Mouse (Mus musculus) megakaryocyte, adult 5-6 weeks (primary cell): Measurements from ENCODE around the gene Sufu. TPM values are rescaled to one million over a fixed set of nuclear protein-coding genes. Genes with fewer than 3 reads are reported as not detected.
A peak's percentile ranks its signal among the peaks of the same experiment; 100 is the strongest.

ENCODE experiments used
- ATAC-seq: 2 replicates; pipeline ENCODE4 v1.8.0; 2016; ENCODE audit warnings: mild to moderate bottlenecking, inconsistent platforms; ENCODE audit not compliant: poor library complexity, severe bottlenecking
- total RNA-seq, 2 experiments: library from RNA; stranded (forward) in 1 of 2; stranded (reverse) in 1 of 2; fragments of 153-499, 151-499 nt in 1 of 2; fragments of 221-1000, 200-1000 nt in 1 of 2; gene quantifications; 2 replicates each; pipeline versions ENCODE4 v1.2.3 to v1.2.4; 2015 to 2017

Sufu gene
- total RNA-seq, 2 experiments from 2014 or later, result 3.0 to 6.9 TPM

- no peak for ATAC-seq
These were observed 63.2 kb downstream of the Sufu start for GRCm38 (mm10) chr19:46459889-46460288.

DNA sequence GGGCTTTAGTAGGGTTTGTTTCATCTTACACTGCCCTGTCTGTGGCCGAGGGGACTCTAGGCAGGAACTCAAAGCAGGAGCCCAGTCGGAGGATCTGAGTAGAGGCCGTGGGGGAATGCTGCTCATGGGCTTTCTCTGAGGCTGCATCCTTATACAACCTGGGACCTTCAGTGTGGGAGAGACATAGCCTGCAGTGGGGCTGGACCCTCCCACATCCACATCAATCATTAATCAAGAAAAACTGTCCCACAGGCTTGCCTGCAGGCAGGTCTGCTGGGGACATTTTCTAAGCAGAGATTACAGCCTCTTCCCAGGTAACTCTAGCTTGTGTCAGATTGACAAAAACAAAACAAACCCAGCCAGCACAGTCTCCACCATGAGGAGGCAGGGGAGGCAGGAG lies 65.9 kb downstream of the Sufu start:
- ATAC-seq, result no peak

- no peak for ATAC-seq
These were observed 66.8 kb downstream of the Sufu start for GRCm38 (mm10) chr19:46463446-46463845.

GRCm38 (mm10) chr19:46466160-46466559 lies 69.5 kb downstream of the Sufu start:
- no peak for ATAC-seq

GRCm38 (mm10) chr19:46467051-46467503 lies 70.4 kb downstream of the Sufu start:
- ATAC-seq, result peak; percentile 93

DNA sequence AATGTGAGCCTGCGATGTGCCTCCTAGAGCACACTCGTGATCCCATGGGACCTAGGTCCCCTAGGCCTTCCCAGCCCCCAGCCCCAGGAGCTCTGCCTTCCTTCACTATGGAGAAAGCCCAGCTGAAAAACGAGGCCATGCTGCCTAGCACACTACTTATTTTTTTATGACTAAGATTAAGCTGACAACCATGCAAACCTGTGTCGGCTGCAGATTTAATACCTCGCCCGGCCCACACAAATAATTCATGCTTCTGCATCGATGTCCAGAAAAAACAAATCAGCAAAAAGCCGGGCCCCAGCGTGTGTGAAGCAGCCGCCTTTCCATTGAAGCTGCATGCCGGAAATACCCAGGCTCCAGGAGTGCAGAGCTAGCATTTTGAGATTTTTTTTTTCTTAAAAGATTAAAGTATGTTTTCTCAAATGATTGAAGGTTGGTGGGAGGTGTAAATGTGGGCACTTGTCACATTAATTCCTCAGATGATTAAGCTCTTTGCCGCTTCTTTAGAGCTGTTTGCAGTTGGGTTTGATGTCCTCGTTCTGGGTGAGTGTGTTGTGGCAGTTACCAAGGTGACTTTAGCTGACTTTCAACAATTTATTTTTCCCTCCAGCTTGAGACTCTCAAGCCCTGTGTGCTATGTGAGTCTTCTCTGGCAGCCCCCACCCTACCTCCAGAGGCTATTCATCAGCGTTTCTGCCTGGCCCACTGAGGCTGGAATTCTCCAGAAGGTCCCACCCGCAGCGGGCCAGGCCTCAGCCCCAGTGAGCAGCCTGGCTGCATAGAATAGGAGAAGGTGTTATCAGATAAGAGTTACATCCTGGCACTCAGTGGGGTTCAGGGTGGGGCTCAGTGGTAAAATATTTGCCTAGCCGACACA lies 73.9 kb downstream of the Sufu start:
- ATAC-seq, result 0 out of 2 replicates have a peak, but pooled peaks have one; percentile 23

DNA sequence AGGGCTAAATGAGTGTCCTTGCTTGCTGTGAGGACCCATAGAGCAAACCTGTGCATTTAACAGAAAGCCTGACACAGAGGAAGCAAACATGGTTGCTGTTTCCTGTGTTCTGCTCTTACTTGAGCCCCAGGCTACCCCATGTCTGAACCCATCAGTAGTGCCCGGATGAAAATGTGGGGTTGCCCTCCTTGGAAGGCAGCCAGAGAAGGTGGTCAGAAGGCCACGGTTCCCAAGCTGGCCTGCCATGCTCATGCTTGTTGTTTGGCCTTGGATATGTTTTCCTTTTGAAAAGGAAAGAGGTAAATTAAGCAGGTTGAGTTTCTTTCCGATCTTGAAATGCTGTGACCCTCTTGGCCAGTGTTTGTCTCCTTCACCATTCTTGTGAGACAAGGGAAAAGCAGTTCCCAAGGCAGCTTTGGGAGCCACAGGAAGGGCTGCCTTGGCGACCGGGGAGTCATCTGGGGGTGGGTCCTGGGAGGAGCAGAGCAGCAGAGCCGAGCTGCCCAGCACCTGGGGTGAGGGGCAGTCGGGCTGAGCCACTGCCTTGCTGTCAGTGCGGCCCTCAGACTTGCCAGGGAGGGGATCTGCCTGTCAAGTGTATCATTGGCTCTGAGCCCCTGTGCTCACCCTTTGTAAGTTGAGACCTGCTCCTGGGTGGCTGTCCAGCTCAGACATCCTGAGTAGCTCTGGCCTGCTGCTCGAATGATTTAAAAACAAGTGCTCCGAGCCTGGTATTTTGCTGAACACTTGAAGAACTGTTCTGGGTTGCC lies 74.8 kb downstream of the Sufu start:
- no peak for ATAC-seq

DNA sequence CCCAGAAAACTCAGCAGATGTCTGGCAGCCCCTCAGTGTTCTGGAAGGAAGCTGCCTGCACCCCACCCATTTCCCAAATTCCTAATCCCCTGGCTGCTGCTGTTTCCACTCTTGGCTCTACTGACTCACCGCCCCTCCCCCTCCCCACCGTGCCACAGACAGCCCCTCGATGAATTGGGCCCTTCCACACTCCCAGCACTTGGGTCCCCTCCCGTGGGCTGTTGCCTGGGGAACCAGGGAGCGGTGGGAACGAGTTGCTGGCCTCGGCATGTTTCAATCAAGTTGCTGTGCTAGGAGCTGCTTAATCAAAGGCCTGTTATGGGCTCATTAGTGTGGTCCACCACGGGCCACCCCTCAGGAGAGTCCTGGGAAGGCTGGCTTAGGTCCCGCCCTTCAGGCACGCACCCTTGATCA lies 80.7 kb downstream of the Sufu start:
- no peak for ATAC-seq

GRCm38 (mm10) chr19:46478242-46478641 lies 81.5 kb downstream of the Sufu start:
- no peak for ATAC-seq

GRCm38 (mm10) chr19:46478826-46479225 lies 82.1 kb downstream of the Sufu start:
- peak; percentile 70 for ATAC-seq

DNA sequence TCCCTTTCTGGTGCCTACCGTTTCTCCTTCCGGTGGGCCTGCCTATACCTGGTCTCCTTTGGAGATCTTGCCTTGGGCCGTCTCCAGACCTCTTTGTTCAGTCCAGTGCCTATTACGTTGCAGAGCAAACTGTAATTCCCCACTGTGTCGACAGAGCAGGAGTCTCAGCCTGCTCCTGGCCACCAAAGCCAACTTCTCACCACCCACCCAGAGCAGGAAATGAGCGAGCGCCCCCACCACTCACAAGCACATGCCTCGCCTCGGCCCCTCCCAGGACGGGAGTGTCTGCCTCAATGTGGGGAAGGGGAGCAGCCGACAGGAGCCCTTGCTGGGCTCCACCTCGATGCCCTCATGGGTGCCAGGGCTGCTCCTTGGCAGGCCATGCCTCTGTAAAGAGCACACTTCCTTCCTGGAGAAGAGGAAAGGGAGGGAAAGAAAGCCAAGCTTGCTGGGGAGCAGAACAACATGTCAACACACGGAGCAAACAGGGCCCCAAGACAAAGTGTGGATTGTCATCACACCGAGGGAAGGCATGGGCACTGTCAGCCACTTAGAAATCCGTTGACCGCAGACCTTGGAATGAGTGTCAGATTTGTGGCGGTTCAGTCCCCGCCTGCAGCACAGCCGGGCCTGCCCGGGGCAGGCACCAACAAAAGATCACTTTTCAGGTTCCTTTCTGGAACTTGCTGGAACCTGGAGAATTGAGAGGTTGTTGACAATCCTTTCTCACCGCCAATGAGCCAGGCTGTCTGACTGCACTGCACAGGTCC lies 82.8 kb downstream of the Sufu start:
- no peak for ATAC-seq

- no peak for ATAC-seq
These were observed 84.1 kb downstream of the Sufu start for GRCm38 (mm10) chr19:46480624-46481345.

DNA sequence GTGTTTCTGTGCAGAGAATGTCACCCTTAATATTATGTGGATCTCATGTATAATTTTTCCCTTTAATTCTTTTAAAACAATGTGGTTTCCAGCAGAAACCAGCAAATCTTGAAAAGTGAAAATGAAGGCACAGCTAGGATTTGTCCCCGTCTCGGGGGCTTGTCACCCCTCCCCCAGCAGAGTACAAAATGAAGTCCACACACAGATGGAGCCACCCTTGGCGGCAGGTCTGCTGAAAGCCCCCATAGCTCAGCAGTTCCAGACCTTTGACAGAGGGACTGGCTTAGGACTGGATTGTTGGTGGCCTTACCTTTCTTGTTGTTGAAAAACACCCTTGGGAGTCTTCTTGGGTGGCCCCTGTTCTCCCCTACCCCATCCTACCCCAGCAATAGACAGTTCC lies 84.7 kb downstream of the Sufu start:
- no peak for ATAC-seq

DNA sequence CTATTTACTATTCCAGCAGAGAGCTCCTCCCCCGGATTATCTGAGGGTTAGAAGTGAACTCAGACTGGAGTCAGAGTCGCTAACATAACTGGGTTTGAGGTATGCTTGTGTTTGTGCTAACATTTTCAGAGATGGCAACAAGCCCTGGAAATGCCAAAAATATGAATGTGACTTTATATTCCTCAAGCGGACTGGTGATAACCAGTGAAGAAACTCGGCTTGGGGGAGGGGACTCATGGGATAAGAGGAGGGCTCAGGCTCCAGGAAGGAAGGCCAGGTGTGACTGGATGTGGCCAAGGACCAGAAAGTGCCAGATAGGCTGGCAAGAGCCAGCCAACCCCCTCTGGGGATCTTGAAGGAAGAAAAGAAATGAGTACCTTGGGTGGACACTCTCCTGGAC lies 85.1 kb downstream of the Sufu start:
- ATAC-seq, result no peak

GRCm38 (mm10) chr19:46482896-46483516 lies 86.3 kb downstream of the Sufu start:
- 0 out of 2 replicates have a peak, but pooled peaks have one; percentile 19 for ATAC-seq

DNA sequence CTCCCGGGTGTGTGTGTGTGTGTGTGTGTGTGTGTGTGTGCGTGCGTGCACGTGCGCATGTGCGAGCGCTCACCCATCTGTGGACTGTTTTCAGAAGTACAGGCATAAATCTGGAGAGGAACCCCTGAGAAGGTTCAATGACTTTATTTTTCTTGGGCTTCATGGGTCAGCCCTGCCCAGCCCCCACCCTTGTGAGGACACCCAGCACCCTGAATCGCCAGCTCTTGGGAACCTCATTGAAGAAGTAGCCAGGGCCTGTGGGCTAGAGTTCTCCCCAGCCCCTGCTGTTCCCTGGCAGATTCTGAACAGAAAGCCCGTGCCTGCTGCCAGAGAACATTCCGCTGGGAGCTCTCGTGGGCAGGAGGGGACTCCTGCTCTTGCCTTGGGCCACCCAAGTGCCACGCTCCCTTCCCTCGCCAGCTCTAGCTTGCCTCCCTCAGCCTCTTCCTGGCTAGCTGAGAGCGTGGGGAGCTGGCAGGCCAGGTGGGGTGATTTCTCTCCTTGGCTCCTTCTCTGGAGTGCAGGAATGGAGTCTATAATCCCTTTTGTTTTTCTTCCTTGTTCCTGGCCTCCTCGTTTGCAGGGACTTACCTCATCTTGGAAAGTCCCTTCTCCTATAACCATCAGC lies 87.1 kb downstream of the Sufu start:
- ATAC-seq, result no peak

DNA sequence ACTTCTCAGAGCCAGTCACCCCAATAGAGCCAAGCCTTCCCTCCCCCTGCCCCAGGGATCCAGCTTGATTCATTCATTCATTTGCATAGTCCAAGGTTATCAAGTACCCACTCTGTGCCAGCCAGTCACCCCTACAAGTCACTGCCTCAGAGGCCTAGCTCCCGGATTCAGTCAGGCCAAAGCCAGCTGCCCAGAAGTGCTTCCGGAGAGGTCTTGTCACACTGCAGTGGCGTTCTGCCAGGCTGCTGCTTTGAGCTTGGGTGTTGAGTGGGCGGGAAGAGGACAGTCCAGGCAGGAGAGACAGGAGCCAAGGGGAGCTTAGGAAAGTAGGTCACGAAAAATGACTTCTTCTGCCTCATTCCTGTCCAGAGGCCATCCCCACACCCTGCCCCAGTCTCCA lies 87.8 kb downstream of the Sufu start:
- no peak for ATAC-seq

DNA sequence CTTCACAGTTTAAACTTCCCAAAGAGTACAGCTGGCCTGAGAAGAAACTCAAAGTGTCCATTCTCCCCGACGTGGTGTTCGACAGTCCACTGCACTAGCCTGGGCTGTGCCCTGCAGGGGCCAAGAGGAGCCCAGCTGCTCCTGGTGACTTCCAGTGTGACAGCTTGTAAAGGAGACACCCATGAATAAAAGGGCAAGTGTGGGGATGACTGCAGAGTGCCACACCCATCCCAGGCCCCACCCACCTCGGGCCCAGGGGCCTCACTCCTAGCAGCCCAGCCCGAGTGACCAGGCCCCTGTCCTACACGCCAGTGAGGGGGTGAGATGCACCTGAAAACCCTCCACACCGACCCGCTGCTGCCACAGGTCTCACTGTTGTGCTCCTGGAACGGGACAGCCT lies 89.2 kb downstream of the Sufu start:
- no peak for ATAC-seq

DNA sequence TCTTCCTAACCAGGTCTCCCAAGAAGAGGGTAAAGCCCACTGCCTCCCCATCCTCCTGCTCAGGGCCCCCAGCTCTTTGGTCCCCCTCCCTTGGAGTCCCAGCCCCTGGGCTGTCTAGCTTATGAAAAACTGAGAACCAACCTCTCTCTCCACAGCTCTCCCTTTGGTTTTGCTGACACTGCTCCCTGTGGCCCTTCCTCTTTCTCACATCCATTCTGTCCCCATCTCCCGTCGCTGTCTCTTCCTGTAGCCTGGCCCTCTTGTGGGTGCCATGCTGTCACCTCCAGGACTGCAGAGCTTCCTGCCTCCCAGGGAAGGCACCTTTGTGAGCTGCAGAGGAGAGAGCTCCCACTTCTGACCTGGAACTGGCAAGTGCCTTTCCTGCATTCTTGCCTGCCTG lies 90.0 kb downstream of the Sufu start:
- ATAC-seq, result peak; percentile 76

DNA sequence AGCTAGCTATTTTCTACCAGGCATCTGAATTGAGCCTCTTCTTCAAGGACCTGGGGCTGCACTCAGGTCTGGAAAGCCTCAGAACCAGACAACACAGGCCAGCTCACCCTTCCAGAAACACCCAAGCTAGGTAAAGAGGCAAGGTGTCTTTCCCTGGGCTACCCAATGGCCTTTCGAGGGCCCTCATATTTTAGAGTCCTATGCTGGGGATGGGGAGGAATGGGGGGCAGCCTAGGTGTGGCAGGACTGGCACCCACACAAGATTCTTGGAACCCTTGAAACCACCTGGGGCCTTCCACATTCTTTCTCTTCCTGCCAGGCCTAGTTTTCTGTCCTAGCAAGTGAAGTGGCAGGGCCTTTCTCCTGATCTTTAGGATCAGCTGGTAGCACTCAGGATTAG lies 92.8 kb downstream of the Sufu start:
- ATAC-seq, result no peak
